Mouse (Mus musculus): ENCODE data around the gene Gm5580. TPM values are rescaled to one million over a fixed set of nuclear protein-coding genes. Genes with fewer than 3 reads are reported as not detected.

The Gm5580 gene
- polyA plus RNA-seq (2017; shearing (Covaris generic)) = 0.35 TPM

DNA sequence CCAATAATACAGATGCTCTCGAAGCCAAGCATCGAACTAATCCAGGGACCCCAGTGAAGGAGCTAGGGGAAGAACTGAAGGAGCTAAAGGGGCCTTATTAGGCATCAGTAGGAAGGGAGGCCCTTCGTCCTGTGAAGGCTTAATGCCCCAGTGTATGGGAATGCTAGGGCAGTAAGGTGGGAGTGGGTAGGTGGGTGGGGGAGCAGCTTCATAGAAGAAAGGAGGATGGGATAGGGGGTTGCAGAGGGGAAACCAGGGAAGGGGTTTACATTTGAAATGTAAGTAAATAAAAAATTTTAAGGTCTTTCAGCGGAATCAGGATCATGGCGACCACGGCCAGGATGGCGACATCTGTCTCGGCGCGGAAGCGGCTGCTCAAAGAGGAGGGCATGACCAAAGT lies at the start of gene Gm5580:
Gm5580 (plus strand) TSS at position 301 of the 400 bp plus-strand sequence.

GRCm38 (mm10) chr6:116506302-116507003 lies 44.5 kb upstream of the Gm5580 start, which contains the start of gene Olfr212:
Olfr212 (plus strand) TSS chr6:116506516.

GRCm38 (mm10) chr6:116538156-116538555 lies 12.8 kb upstream of the Gm5580 start, which contains the start of gene Olfr213:
Olfr213 (plus strand) TSS chr6:116538456.

DNA sequence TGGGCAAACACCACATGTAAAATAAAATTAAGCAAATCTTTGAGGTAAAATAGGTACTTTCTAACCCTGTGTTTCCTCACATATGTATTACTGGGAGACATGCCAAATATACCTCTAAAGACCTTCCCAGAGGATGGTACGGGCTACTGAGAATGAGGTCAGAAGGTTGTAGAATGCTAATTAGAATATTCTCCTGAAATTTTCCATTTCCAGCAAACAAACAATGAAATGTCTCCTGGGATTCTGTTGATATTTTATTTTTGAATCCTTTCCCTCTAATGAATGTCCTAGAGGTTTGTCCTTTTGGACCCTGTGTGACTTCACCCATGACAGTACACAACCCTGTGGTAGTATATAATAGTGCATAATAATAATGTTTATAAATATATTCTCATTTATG lies 3.0 kb downstream of the Gm5580 start, which contains the start of gene Olfr214:
Olfr214 (plus strand) TSS at position 301 of the 400 bp plus-strand sequence.

DNA sequence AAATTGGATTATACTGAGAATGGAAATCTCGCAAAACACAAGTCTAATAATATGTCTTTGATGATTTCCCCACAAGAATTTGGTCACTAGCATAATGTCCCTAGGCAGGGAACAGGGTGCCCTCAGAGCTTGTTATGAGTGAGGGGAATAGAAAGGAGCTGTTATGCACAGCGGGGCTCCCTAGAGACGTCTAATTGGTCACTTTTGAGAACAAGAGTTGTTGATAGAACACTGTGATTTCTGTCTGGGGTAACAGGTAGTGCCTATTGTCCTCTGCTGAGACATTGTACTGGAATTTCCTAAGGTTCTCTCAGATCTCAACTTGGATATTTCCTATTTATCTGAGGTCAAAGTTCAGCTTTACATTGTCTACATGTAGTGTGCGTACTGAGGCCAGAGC lies 33.2 kb downstream of the Gm5580 start, which contains the start of gene Olfr215:
Olfr215 (minus strand) TSS at position 101 of the 400 bp plus-strand sequence.

Other genes with a start within 250 kb of the Gm5580 start
- gene March8, start 213.1 kb upstream of the Gm5580 start, polyA plus RNA-seq (2017; shearing (Covaris generic)) = 0.45 TPM
- gene Alox5, start 90.0 kb upstream of the Gm5580 start, polyA plus RNA-seq (2017; shearing (Covaris generic)) = not detected
- gene Olfr211, start 62.0 kb upstream of the Gm5580 start, polyA plus RNA-seq (2017; shearing (Covaris generic)) = not detected
- gene Olfr212, start 44.6 kb upstream of the Gm5580 start, polyA plus RNA-seq (2017; shearing (Covaris generic)) = not detected
- gene Olfr213, start 12.7 kb upstream of the Gm5580 start, polyA plus RNA-seq (2017; shearing (Covaris generic)) = not detected
- not detected for gene Olfr214, start 3.1 kb downstream of the Gm5580 start, polyA plus RNA-seq (2017; shearing (Covaris generic))
- not detected for gene Olfr215, start 33.1 kb downstream of the Gm5580 start, polyA plus RNA-seq (2017; shearing (Covaris generic))
- gene Zfp422, start 77.9 kb downstream of the Gm5580 start, polyA plus RNA-seq (2017; shearing (Covaris generic)) = 45.2 TPM
- gene Depp1, start 99.5 kb downstream of the Gm5580 start, polyA plus RNA-seq (2017; shearing (Covaris generic)) = not detected
- 1.8 TPM for gene Rassf4, start 122.8 kb downstream of the Gm5580 start, polyA plus RNA-seq (2017; shearing (Covaris generic))
- 0.01 TPM for gene Tmem72, start 165.8 kb downstream of the Gm5580 start, polyA plus RNA-seq (2017; shearing (Covaris generic))